Mouse (Mus musculus) left cerebral cortex, adult 2 months (tissue): ENCODE data around the gene Odf3l1. TPM values are rescaled to one million over a fixed set of nuclear protein-coding genes. Genes with fewer than 3 reads are reported as not detected.
"Not testable (repeated sequence)": the region's sequence is repeated elsewhere in the genome, so short reads cannot be mapped to it uniquely, and the experiment has no call there.

Experiments used
- DNase-seq, 2 experiments: peaks; one replicate each; pipeline ENCODE4 v3.0.0; 2021 to 2022; ENCODE audit warnings: low spot score in 2 of 2, mixed read lengths in 1 of 2; ENCODE audit errors: extremely low spot score in 1 of 2
- H3K27ac ChIP-seq: fragments of 200-600 bp; 2 replicates; pipeline ENCODE4 v1.8.1; 2022
- H3K4me3 ChIP-seq: fragments of 200-600 bp; 2 replicates; pipeline ENCODE4 v1.8.1; 2022
- CTCF ChIP-seq: fragments of 200-600 bp; IDR thresholded peaks from 2 replicates; pipeline ENCODE4 v1.8.1; 2022; ENCODE audit warnings: antibody characterized with exemption, mild to moderate bottlenecking, moderate library complexity
- intact Hi-C: fragments of 180-260 bp; cut with DNase I; formaldehyde crosslinking; loops from one replicate; pipeline ENCODE4 v1.15.1; 2025
- long read RNA-seq, 2 experiments: library from polyadenylated mRNA; stranded (forward); transcript quantifications; one replicate each; pipeline ENCODE4 v2.0.0; 2021; ENCODE audit warnings: borderline mapping rate in 2 of 2
- total RNA-seq, 2 experiments: library from RNA; stranded (reverse); gene quantifications; 2 replicates each; pipeline ENCODE4 v1.2.3; 2021

Odf3l1 gene
- total RNA-seq = not detected
- long read RNA-seq, experiment 1 = 0 reads
- long read RNA-seq, experiment 2 = 0 reads

DNA sequence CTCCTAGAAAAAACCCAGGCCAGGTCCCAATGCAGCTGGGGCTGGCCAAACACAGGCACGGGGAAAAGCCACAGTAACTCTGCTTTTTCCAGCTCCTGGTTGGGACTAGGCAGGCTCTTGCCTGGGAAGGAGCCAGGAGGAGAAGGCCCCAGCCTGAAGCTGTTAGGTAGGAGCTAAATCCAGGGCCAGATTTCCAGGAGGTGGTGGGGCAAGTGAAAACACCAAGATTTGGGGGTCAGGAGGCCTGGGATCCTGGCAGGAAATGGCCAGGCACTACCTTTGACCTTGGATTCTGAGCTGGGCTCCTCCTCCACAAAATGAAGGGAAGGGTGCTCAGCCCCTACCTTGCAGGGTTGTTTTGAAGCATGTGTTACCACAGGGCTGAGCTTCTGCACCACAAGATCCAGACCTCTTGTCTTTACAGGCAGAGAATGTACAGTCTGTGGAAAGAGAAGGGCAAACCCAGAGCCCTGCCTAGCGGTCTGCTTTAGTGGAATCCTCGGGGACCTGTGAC is at the start of gene Odf3l1:
Odf3l1 (minus strand) TSS at position 464 of the 514 bp plus-strand sequence.
- TF ChIP-seq CTCF = no peak
- H3K4me3 ChIP-seq = peak within 1 kb of the TSS; percentile 36
- no peak for DNase-seq
- intact Hi-C loops = no loop called here
- no peak within 1 kb of the TSS for H3K27ac ChIP-seq

DNA sequence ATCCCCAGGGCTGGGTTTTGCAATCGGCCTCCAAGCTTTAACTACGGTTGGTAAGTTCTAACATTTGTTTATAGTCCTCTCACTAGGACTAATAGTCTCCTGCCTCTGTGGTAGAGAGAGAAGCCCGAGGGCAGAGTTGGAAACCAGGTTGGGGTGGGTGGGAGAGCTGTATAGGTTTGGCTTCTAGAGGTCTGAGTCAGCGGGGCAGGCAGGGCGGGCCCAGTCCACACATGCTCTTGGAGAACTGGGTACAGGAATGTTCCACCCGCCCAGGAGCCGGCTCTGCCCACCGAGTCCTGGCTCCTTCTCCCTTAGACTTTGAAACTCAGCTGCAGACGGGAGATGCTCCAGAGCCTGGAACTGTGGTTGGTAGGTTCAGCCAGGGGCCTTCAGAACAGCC is 49.5 kb upstream of the Odf3l1 start:
- DNase-seq = no peak
- no peak for TF ChIP-seq CTCF
- intact Hi-C loops = no loop called here
- H3K27ac ChIP-seq = no peak overlapping the region
- no peak overlapping the region for H3K4me3 ChIP-seq

DNA sequence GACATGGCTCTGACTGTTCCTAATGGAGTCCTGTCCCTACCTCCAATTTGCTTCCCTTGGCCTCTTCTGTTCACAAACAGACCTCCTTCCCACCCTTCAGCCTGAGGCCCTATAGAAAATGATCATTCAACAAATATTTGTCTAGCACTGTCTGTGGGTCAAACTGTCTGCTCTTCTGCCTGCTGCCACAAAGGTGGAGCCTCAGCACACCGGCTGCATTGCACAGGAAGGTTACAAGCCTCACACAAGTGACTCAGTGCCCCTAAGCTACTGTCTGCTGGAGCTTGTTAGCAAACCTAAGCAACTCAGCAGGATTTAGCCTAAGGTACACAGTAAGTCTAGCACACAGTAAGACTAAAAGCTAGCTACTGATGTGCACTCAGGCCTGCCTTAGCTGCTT is 46.5 kb upstream of the Odf3l1 start:
- intact Hi-C loops = no loop called here
- no peak for TF ChIP-seq CTCF
- Histone ChIP-seq H3K4me3 (no peak overlapping the region), H3K27ac (no peak overlapping the region)
- no peak for DNase-seq

DNA sequence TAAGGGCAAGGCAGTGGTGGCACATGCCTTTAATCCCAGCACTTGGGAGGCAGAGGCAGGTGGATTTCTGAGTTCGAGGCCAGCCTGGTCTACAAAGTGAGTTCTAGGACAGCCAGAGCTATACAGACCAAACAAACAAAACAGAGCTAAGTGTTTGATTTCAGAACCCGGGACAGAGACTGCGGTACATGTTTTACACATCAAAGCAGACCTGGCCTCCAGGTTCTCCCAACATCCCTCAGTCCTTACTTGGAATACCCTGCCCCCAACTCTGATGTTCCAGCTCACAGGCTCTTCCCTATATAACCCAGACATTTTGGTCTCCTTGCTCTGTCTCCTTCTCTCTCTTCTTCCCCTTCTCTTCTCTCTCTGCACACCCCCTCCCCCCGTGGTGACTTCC is 45.5 kb upstream of the Odf3l1 start:
- intact Hi-C loops = not testable (repeated sequence)

DNA sequence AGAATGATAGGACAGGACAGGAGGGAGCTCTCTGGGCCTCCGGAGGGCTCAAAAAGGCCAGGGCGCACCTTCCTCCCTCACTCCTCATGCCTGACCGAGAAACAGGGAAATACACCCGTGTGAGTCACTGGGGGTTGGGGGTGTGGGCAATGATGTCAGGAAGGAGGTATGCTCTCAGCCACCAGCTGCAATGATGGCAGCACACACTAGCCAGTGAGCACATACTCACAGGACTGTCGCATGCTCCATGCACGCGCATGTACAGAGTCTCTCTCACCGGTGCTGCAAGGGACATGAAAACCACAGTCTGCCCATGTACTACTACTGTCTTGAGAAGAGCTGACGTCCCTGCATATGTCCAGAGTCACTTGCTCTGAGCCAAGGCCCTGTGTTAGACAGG is 43.1 kb upstream of the Odf3l1 start:
- intact Hi-C loops = no loop called here
- no peak overlapping the region for H3K4me3 ChIP-seq
- DNase-seq = no peak
- no peak for TF ChIP-seq CTCF
- no peak overlapping the region for H3K27ac ChIP-seq

More for the DNA sequence above, 45.5 kb upstream of the Odf3l1 start:
- H3K27ac ChIP-seq, H3K4me3 ChIP-seq, DNase-seq: not testable (repeated sequence)

DNA sequence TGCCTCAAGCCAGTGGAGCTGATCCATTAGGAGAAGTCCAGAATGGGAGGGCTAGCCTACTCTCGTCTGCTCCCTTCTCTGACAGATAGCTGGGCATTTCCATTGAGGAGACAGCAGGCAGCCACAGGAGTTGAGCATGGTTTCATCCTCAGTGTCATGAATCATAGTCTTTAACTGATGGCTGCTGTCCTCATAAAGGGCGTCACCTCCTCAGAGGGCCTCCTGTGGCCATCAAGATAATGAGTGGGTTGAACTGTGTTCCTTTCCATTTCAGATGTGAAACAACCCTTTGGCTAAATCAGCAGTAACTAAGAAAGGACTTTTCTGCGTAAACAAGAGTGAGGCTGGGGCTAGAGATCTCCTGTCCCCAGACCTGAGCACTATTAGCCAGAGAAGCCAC is 39.2 kb upstream of the Odf3l1 start:
- no peak overlapping the region for H3K27ac ChIP-seq

DNA sequence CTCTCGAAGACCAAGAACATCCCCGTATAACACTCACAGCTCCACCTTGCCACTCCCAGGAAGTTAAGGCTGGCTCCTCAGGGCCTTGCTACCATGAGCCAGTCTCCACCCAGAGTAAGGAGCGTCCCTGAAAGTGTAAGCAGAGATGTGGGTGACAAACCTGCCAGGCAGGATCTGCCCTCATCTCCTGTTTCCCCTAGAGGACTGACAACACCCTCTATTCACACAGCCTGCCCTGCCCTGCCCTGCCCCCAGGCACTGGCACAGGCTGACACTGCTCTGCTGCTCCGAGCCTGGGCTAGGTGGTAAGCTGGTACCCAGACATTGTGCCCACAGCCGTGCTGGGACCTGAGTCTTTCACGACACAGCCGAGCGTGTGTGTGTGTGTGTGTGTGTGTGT is 36.7 kb upstream of the Odf3l1 start:
- peak overlapping the region; percentile 57 for H3K27ac ChIP-seq
- no peak for TF ChIP-seq CTCF
- no peak overlapping the region for H3K4me3 ChIP-seq
- peak in 1 of 2 experiments; percentile 20 for DNase-seq
- intact Hi-C loops = no loop called here

More for the DNA sequence above, 39.2 kb upstream of the Odf3l1 start:
- intact Hi-C loops = no loop called here
- TF ChIP-seq CTCF = no peak
- no peak for DNase-seq
- H3K4me3 ChIP-seq = no peak overlapping the region

DNA sequence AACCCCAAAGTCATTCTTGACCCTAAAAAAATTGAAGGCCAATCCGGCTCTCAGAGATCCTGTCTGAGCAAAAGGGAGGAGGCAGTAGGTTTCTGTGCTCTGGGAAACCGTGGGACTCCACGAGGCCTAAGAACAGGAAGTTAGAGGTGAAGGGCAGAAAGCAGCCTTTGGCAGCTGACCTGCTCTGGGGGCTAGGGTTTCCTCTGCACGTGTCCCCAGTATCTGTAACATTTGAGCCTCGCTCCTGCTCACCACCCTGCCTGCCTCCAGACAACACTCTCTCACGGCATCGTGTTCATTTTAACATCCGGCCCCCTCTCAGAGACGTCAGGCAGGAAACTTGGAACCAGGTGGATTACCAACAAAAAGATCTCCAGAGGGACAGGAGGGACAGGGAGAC is 36.1 kb upstream of the Odf3l1 start:
- intact Hi-C loops = no loop called here
- Histone ChIP-seq H3K27ac (peak overlapping the region; percentile 57; the same call in 1 of the 2 replicates), H3K4me3 (no peak overlapping the region)
- no peak for DNase-seq
- no peak for TF ChIP-seq CTCF

DNA sequence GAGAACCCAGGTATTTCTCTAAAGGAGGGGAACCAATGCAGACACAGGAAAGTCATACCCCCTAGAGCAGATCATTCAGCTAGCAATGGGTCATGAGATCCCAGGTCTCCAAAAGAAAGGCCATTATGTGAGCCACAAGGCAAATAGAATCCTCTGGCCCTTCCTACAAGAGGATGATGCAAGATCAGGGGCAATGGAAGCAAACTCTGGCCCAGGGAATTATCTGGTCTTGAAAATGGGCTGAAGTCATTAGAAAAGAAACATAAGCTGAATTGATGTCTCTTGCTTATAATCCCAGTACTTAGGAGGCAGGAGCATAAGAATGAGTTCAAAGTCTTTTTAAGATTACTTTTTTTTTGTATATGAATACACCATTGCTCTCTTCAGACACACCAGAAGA is 35.6 kb upstream of the Odf3l1 start:
- H3K27ac ChIP-seq = no peak overlapping the region
- intact Hi-C loops = no loop called here
- no peak; the same call in 1 of the 2 replicates for TF ChIP-seq CTCF
- DNase-seq = no peak
- H3K4me3 ChIP-seq = no peak overlapping the region

DNA sequence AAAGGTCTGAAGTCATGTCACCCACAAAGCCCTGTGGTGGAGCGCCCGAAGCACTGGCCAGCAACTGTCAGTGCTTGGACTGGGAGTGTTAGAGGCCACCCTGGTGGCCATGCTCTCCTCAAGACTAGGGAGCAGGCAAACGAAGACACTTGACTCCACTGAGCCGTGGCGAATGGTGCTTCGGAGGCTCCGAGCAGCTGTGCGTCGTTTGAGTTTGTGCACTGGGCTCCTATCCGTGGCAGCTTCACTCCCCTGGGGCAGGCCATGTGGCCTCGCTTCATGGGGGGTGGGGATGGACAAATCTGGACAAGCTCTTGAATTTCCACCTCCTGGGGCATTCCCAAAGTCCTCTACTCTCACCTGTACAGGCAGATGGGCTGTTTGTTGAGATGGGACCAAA is 34.9 kb upstream of the Odf3l1 start:
- Histone ChIP-seq H3K4me3 (no peak overlapping the region), H3K27ac (no peak overlapping the region)
- no peak for DNase-seq
- intact Hi-C loops = loop anchor here (10.0 kb wide), 2 partner anchors 325 to 535 kb away; no protein-coding TSS in a partner anchor
- no peak for TF ChIP-seq CTCF

DNA sequence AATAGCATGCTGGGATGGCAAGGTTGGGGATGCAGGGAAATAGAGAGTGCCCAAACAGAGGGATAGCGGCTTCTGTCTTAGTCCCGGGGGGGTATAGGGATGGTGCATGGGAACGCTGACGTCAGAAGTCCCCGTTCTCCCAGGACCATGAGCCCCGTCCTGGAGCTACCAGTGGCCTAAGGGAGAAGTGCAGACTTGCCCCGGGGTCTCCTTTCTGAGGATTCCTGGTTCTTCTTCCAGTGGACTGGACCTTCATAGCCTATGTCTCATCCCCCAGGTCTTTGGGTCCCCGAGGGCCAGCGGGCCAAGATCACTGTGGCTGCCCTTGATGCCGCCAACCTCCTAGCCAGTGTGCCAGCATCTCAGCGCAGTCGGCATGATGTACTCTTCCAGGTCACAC is 32.3 kb upstream of the Odf3l1 start:
- intact Hi-C loops = loop anchor here (10.0 kb wide), 2 partner anchors 328 to 538 kb away; no protein-coding TSS in a partner anchor
- no peak for DNase-seq
- no peak for TF ChIP-seq CTCF
- no peak overlapping the region for H3K4me3 ChIP-seq
- no peak overlapping the region for H3K27ac ChIP-seq

DNA sequence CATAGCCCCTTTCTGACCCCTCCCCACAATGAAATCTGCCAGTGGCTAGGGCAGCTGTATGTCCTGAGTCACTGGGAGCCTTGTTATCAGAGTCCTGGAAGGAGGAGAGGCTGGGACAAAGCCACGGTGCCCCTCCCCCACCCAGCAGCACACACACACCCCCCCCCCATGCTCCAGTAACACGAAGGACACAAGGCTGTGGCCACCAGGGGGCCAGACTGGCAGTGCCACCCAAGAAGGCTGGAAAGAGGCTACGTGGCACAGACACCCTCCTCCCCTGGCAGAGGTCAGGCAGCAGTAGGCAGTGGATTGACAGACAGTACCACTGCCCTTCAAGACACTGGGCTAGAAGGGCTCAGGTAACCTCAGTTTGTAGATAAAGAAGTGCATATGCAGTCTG is 29.5 kb upstream of the Odf3l1 start:
- peak; percentile 12 for TF ChIP-seq CTCF
- DNase-seq = peak in 1 of 2 experiments; percentile 12
- intact Hi-C loops = loop anchor here (10.0 kb wide), 2 partner anchors 331 to 541 kb away; no protein-coding TSS in a partner anchor
- Histone ChIP-seq H3K4me3 (no peak overlapping the region), H3K27ac (no peak overlapping the region)

DNA sequence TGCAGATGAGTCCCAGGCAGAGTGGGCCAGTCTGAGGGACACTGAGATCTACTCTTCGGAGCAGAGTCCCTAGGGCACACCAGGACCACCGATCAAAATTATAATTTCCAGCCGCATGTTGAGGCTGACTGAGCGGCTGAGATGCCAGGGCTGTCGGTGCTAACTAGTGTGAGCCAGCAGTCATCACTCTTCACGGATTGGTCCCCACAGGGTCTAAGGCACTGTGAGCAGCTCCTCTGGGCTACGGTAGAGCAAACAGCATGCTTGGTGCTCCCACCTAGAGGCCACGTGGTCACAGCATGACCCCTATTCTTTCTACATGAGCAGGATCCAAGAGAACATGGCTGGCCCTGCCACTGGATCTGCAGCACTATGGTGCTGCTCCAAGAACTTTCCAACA is 28.8 kb upstream of the Odf3l1 start:
- no peak for DNase-seq
- H3K4me3 ChIP-seq = no peak overlapping the region
- no peak for TF ChIP-seq CTCF
- no peak overlapping the region for H3K27ac ChIP-seq
- intact Hi-C loops = loop anchor here (10.0 kb wide), 2 partner anchors 331 to 541 kb away; no protein-coding TSS in a partner anchor
